Mouse (Mus musculus): ENCODE data around the gene 4931409K22Rik.

Gene 4931409K22Rik

GRCm38 (mm10) chr5:24556709-24557108 is at the start of gene 4931409K22Rik:
Gene 4931409K22Rik (minus strand): TSS chr5:24556809.
- no peak for DNase-seq (ENCODE audit: low spot score)

- DNase-seq (ENCODE audit: low spot score): no peak
Observed at GRCm38 (mm10) chr5:24605980-24606665, 49.5 kb upstream of the 4931409K22Rik start.

DNA sequence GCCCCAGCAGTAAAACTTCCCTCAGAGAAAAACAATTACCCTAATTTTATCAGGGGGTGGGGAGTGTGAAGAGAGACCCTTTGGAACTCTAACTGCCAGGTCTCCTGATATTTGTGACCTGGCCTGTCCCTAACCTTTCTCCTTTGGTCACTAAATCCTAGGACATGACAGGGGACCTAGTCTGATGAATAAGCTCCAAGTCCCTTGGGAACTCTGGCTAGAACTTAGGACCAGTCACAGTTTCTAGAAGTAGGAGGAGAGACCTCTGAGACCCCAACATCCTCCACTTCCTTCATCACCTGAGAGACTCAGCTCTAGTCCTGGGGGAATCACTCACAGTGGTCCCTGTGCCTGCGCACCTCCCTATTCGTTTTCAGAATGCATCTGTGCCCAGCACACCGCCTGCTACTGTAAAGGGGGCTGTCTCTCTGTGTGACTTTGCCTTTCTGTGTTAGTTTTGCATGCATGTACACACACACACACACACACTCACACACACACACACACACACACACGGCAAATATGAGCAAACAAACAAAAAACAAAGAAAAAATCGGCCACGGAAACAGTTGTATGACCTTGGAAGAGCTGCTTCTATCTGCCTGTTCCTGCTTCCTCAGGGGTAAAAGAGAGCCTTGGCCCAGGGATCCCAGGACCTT is 48.8 kb upstream of the 4931409K22Rik start:
- DNase-seq (ENCODE audit: low spot score): no peak

DNA sequence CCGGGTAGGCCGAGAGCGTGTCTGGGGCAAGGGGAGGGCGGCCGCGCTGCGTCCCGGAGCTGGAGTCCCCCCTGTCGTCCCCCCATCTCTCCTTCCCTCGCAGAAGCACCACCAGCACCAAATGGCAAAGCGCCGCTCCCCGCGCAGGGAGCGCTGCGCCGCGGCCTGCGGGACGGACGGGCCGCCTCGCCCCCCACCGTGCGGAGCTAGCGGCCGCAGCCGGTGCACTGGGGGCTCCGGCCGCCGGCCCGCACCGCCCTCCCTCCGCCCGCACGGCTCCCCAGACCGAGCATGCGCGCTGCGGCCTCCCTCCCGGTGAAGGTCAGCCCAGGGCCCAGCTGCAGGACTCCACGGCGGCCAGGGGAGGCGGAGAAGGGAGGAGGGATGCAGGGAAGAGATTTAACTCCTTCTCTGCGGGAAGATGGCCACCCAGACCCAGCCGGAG is 48.1 kb upstream of the 4931409K22Rik start:
- no peak for DNase-seq (ENCODE audit: low spot score)

- no peak for DNase-seq (ENCODE audit: low spot score)
Observed at GRCm38 (mm10) chr5:24604080-24604655, 47.6 kb upstream of the 4931409K22Rik start.

- DNase-seq (ENCODE audit: low spot score): no peak
Observed at GRCm38 (mm10) chr5:24603431-24604010, 46.9 kb upstream of the 4931409K22Rik start.

DNA sequence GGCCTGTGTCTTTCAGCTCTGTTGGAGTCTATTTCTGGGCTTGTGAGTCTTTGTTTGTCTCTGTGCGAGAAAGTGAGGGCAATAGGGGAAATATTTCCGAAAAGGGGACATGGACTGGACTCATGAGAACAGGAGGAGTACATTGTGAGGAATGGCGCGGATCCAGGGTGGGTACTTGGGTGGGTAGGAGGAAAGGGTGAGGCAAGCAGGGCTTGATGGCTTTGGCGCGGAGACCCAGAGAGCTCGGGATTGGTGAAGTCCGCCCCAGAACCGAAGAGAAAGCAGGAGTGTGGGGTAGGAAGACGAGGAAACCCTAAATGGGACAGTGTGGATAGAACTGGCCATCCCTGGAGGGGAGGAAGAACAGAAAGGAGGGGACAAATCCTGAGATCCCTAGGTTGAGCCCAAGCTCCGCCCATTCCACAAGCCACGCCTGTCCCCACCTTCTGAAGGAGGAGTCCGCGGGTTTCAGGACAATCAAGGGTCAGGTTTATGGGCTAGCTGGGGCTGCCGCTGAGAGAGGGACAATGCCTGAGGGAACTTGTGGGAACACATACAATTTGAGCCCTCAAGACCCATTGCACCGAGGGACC is 46.2 kb upstream of the 4931409K22Rik start:
- no peak for DNase-seq (ENCODE audit: low spot score)

DNA sequence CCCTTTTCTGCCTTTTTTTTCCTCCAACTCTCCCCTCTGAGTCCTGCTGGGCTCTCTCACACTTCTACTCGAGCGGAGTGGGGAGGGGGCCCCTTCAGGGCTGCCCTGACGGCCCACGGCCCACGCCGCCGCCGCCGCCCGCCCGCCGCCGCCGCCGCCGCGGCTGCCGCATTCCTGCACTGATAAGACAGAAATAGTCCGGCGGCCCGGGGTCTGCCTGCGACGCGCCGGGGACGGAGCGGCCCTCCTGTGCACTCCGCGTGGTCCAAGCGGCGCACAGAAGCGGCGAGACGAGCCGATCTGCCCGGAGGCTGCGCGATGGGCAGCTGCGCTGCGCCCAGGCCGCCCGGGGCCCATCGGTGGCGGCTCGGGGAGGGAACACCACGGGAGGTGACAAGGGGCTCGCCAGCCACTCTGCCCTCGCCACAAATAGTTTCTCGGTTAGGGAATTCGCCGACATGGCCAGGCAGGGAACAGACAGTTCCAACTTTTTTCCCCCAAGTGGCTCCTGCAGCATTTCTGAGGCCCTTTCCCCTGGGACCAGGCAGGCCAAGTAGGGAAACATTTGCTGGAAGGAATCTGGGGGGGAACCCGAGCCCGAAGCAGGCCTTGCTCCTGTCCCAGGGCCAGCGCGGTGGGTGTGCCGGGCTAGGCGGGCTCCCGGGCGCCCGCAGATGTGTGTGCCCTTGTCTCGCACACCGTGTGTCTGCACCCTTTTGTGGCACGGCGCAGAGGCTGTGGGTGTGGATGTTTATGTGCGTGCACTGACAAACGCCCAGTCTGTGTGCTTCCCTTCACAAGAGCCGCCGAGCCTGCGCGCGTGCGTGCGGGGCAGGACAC is 45.5 kb upstream of the 4931409K22Rik start:
- DNase-seq (ENCODE audit: low spot score): peak; percentile 39

GRCm38 (mm10) chr5:24601071-24601835 is 44.6 kb upstream of the 4931409K22Rik start:
- DNase-seq (ENCODE audit: low spot score): no peak

GRCm38 (mm10) chr5:24600236-24600635 is 43.6 kb upstream of the 4931409K22Rik start:
- DNase-seq (ENCODE audit: low spot score): no peak

DNA sequence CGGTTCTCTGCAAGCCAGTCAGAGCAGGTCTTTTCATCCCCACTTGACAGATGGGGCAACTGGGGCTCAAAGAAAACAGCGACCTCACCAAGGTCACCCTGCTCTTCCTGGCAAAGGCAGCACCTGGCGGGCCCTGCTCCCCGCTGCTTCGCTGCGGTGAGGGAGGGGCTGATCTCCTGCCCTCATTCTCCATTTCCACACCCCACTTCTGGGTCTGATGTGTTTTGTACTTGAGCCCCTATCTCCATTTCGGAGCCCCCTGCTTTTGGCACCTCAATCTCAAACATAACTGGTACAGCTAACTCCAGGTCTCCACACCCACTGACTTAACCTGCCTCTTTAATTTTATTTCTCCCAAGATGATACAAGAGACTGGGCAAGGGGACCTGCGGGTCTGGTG is 42.5 kb upstream of the 4931409K22Rik start:
- DNase-seq (ENCODE audit: low spot score): no peak

GRCm38 (mm10) chr5:24598570-24599006 is 42.0 kb upstream of the 4931409K22Rik start:
- DNase-seq (ENCODE audit: low spot score): peak; percentile 67

DNA sequence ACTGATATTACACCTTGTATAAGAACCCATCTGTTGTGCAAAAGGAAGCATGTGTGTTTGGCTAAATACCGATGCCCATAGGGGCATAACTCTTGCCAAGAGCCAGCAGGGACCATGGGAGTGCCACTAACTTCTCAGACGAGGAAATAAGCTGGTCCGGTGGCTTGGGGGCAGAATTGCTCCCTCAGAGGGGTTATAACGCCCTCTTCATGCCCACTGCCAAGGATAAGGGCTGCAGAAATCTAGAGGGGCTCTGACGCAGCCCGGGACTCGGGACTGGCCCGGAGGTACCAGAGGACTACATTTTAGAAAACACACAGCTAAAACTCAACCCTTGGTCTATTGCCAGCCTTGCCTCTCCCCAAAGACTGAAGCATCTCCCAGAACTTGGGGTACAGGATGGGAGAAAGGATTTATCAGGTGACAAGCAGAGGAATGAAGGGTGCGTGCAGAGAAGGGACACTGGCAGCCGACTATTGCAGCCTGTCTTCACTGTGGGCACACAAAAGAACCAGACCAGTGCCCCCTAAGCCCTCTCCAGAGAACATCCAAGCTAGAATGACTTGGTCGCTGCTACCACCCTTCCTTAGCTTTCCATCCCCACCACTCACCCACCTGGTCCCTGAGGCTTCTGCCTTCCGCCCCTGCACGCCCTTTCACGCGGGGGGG is 41.4 kb upstream of the 4931409K22Rik start:
- no peak for DNase-seq (ENCODE audit: low spot score)

DNA sequence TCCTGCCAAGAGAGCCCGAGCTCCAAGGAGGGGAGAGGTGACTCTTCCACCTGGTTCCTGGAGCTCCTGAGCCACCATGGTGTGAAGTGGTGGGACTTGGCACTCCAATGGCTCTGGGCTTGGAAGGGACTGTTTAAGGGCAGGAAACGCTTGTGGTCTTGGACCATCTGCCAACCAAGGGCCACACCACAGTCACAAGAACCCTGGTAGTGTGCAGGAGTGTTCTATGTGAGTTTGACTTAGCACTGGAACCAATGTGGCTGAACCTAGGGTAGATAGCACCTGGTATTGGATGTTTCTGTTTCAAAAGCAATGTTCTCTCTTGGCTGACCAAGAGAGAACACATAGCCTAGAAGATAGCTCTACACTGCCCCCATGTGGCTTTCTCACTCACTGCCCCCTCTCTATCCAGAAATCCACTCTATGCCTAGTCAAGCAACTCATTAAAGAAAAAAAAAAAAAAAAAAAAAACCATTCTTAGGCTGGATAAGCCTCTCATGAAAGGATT is 40.7 kb upstream of the 4931409K22Rik start:
- peak; percentile 78 for DNase-seq (ENCODE audit: low spot score)

DNA sequence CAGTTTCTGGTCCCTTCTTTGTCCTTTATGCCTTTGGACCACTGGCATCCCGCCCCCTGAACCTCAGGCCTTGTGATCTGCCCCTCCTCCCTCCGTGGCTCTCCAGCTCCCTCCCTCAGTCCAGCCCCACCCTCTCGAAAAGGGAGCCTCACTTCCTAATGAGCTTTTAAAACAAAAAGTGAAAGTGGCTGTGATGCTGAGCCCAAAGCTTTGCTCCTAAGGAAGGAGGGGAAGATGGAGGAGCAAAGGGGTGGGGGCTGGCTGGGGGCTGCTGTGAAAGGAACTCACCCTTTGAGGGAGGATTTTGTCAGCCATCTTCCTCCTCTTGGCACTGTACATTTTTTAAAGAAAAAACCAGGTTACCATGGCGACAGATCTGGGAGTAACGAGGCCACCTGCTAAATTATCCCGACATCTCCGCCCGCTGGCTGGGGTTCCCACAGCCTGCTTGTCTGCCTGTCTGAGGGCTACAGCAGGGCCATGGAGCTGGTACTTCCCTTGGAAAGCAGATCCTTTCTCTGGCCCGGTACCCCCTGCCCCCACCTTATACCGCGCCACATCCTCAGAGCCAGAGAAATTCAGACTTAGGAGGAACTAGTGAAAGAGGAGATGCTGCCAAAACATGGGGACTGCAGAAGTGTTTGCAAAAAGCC is 40.0 kb upstream of the 4931409K22Rik start:
- DNase-seq (ENCODE audit: low spot score): peak; percentile 53

- no peak for DNase-seq (ENCODE audit: low spot score)
Observed at GRCm38 (mm10) chr5:24595786-24596380, 39.3 kb upstream of the 4931409K22Rik start.

GRCm38 (mm10) chr5:24595261-24595660 is 38.7 kb upstream of the 4931409K22Rik start:
- no peak for DNase-seq (ENCODE audit: low spot score)

DNA sequence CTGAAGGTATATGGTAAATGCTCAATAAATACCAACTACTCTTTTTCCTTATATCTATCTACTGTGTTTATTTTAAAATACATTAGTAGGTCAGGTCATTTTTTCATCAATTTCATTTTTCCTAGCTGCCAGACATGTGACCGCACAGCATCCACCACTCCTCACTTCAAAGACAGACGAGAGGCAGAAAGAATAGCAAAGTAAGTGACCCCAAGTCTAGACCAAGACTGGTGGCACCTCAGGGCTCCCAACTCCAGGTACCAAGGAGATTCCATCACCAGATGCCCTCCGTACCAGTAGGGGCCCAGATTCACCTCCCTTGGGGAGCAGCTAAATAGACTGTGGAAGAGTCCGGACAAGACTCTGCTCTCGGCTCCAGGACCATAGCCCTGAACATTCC is 37.7 kb upstream of the 4931409K22Rik start:
- DNase-seq (ENCODE audit: low spot score): no peak

DNA sequence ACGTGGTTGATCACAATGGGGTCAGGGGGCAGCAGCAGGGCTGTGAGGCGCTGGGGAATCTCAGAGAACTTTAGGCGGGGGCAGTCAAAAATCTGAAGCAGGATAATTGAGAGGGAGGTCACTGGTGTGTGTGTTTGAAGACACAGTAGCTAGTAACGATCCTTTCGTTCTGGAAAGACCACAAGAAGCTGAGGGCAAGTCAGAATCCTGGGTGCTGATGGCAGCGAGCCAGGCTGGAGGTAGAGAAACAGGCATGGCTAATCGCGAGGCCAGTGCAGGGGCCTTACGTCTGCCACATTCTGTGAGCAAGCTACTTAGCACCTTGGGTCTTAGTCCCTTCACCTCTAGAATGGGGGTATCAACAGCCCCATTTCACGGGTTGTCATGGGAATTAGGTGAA is 37.3 kb upstream of the 4931409K22Rik start:
- DNase-seq (ENCODE audit: low spot score): no peak
